Mouse (Mus musculus) testis, adult 2 months (tissue): ENCODE measurements around the gene Rps6kb1.

ENCODE experiments used
- CTCF ChIP-seq: fragments of 200-500 bp; IDR thresholded peaks from 2 replicates; pipeline ENCODE4 v1.5.1; 2012; ENCODE audit warnings: low read depth, mild to moderate bottlenecking, inconsistent platforms, low read length, moderate library complexity; ENCODE audit not compliant: control insufficient read depth, insufficient read depth, insufficient replicate concordance
- POLR2A ChIP-seq: fragments of 200-500 bp; IDR thresholded peaks from 2 replicates; pipeline ENCODE4 v1.6.1; 2012; ENCODE audit warnings: low read depth, mild to moderate bottlenecking, inconsistent platforms, low read length, moderate library complexity; ENCODE audit not compliant: control insufficient read depth

DNA sequence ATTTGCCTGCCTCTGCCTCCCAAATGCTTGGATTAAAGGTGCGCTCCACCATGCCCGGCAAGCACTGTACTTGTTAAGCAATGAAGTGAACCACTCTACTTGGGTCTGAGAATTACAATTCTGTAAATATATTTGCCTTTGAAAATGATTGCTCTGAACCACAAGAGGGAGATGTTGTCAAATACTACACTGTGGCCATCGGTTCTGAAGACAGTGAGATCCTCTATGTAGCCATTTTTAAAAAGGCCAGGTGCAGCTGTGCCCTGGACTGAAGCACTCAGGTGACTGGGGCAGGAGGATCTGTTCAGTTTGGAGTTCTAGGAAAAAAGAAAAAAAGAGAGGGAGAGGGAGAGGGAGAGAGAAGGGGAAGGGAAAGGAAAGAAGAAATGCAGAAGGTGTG lies 23.8 kb upstream of the Rps6kb1 start:
- no peak for TF ChIP-seq POLR2A
- TF ChIP-seq CTCF = no peak
